Mouse (Mus musculus): ENCODE results near the gene Krt80. TPM values are rescaled to one million over a fixed set of nuclear protein-coding genes. Genes with fewer than 3 reads are reported as not detected.
A peak's percentile ranks its signal among the peaks of the same experiment; 100 is the strongest.

Gene Krt80
- polyA plus RNA-seq, 1 experiment from 2014 or later: 26.3 TPM

GRCm38 (mm10) chr15:101390203-101390602 is 20.2 kb upstream of the Krt80 start:
- no peaks in the 10 kb centered on the region for H3K9me3 ChIP-seq (ENCODE audit: low read length)
- 69% methylated on average over 5 of the region's 5 CpGs for WGBS

GRCm38 (mm10) chr15:101388034-101388541 is 18.1 kb upstream of the Krt80 start:
- H3K9ac ChIP-seq (replicated peaks; ENCODE audit: low read depth): no peak overlapping the region
- H3K4me1 ChIP-seq (ENCODE audit: insufficient read depth, low read depth, low read length): no peaks in the 10 kb centered on the region
- no peaks in the 10 kb centered on the region for H3K27me3 ChIP-seq (replicated peaks; ENCODE audit: insufficient read depth, low read length)
- WGBS: 12% methylated on average over 5 of the region's 5 CpGs
- H3K36me3 ChIP-seq (ENCODE audit: insufficient read depth, low read length): no peaks in the 10 kb centered on the region
- DNase-seq (ENCODE audit: low spot score) (peak; percentile 77), ATAC-seq (peak; percentile 76)
- no peak overlapping the region for H3K27ac ChIP-seq (ENCODE audit: low read length)
- no peak overlapping the region for H3K4me3 ChIP-seq (ENCODE audit: low read depth, low read length)
- peak; percentile 67 for TF ChIP-seq CTCF (IDR thresholded peaks at IDR 0.05)
- TF ChIP-seq EP300 (IDR thresholded peaks at IDR 0.05): peak; percentile 79
- no peaks in the 10 kb centered on the region for H3K9me3 ChIP-seq (ENCODE audit: low read length)
- no peak overlapping the region for H3K4me2 ChIP-seq (replicated peaks; ENCODE audit: low read depth, low read length)

More at GRCm38 (mm10) chr15:101390203-101390602, 20.2 kb upstream of the Krt80 start:
- H3K36me3 ChIP-seq (ENCODE audit: insufficient read depth, low read length): no peaks in the 10 kb centered on the region
- no peak for ATAC-seq
- no peak overlapping the region for H3K9ac ChIP-seq (replicated peaks; ENCODE audit: low read depth)
- TF ChIP-seq EP300 (IDR thresholded peaks at IDR 0.05): no peak
- H3K27me3 ChIP-seq (replicated peaks; ENCODE audit: insufficient read depth, low read length): no peaks in the 10 kb centered on the region
- DNase-seq (ENCODE audit: low spot score): no peak
- no peak overlapping the region for H3K27ac ChIP-seq (ENCODE audit: low read length)
- H3K4me1 ChIP-seq (ENCODE audit: insufficient read depth, low read depth, low read length): no peaks in the 10 kb centered on the region
- no peak overlapping the region for H3K4me2 ChIP-seq (replicated peaks; ENCODE audit: low read depth, low read length)
- H3K4me3 ChIP-seq (ENCODE audit: low read depth, low read length): no peak overlapping the region

GRCm38 (mm10) chr15:101387176-101387575 is 17.2 kb upstream of the Krt80 start:
- ATAC-seq (peak; percentile 53), DNase-seq (ENCODE audit: low spot score) (peak; percentile 74)
- no peak overlapping the region for H3K4me2 ChIP-seq (replicated peaks; ENCODE audit: low read depth, low read length)
- 40% methylated on average over 3 of the region's 3 CpGs for WGBS
- no peak overlapping the region for H3K27ac ChIP-seq (ENCODE audit: low read length)
- H3K9me3 ChIP-seq (ENCODE audit: low read length): no peaks in the 10 kb centered on the region
- H3K36me3 ChIP-seq (ENCODE audit: insufficient read depth, low read length): no peaks in the 10 kb centered on the region
- H3K27me3 ChIP-seq (replicated peaks; ENCODE audit: insufficient read depth, low read length): no peaks in the 10 kb centered on the region
- no peak overlapping the region for H3K4me3 ChIP-seq (ENCODE audit: low read depth, low read length)
- TF ChIP-seq EP300 (IDR thresholded peaks at IDR 0.05): no peak
- TF ChIP-seq CTCF (IDR thresholded peaks at IDR 0.05): peak; percentile 88
- H3K9ac ChIP-seq (replicated peaks; ENCODE audit: low read depth): no peak overlapping the region
- peaks cover 2% of the 10 kb centered on the region; the same call in 1 of the 2 replicates for H3K4me1 ChIP-seq (ENCODE audit: insufficient read depth, low read depth, low read length)

- no peak for ATAC-seq
- WGBS: 76% methylated on average over 6 of the region's 6 CpGs
- TF ChIP-seq CTCF (IDR thresholded peaks at IDR 0.05): no peak
- TF ChIP-seq EP300 (IDR thresholded peaks at IDR 0.05): no peak
- no peak overlapping the region for H3K4me3 ChIP-seq (ENCODE audit: low read depth, low read length)
- DNase-seq (ENCODE audit: low spot score): peak; percentile 24
- no peaks in the 10 kb centered on the region for H3K9me3 ChIP-seq (ENCODE audit: low read length)
- H3K4me1 ChIP-seq (ENCODE audit: insufficient read depth, low read depth, low read length): peaks cover 13% of the 10 kb centered on the region; the same call in 1 of the 2 replicates
- H3K36me3 ChIP-seq (ENCODE audit: insufficient read depth, low read length): no peaks in the 10 kb centered on the region
- no peak overlapping the region for H3K27ac ChIP-seq (ENCODE audit: low read length)
- H3K27me3 ChIP-seq (replicated peaks; ENCODE audit: insufficient read depth, low read length): no peaks in the 10 kb centered on the region
- no peak overlapping the region for H3K4me2 ChIP-seq (replicated peaks; ENCODE audit: low read depth, low read length)
- no peak overlapping the region for H3K9ac ChIP-seq (replicated peaks; ENCODE audit: low read depth)
Measured at GRCm38 (mm10) chr15:101385064-101385463, 15.1 kb upstream of the Krt80 start.

- DNase-seq (ENCODE audit: low spot score) (no peak), ATAC-seq (no peak)
- Histone ChIP-seq H3K27me3 (replicated peaks; ENCODE audit: insufficient read depth, low read length) (no peaks in the 10 kb centered on the region), H3K27ac (ENCODE audit: low read length) (no peak overlapping the region), H3K4me1 (ENCODE audit: insufficient read depth, low read depth, low read length) (peaks cover 13% of the 10 kb centered on the region; the same call in 1 of the 2 replicates), H3K4me2 (replicated peaks; ENCODE audit: low read depth, low read length) (no peak overlapping the region), H3K9ac (replicated peaks; ENCODE audit: low read depth) (no peak overlapping the region), H3K4me3 (ENCODE audit: low read depth, low read length) (no peak overlapping the region), H3K9me3 (ENCODE audit: low read length) (no peaks in the 10 kb centered on the region), H3K36me3 (ENCODE audit: insufficient read depth, low read length) (no peaks in the 10 kb centered on the region)
- WGBS: 74% methylated on average over 7 of the region's 7 CpGs
- TF ChIP-seq EP300 (IDR thresholded peaks at IDR 0.05) (no peak), CTCF (IDR thresholded peaks at IDR 0.05) (no peak)
Measured at GRCm38 (mm10) chr15:101384610-101385009, 14.6 kb upstream of the Krt80 start.

- no peak for ATAC-seq
- Histone ChIP-seq H3K9ac (replicated peaks; ENCODE audit: low read depth) (no peak overlapping the region), H3K9me3 (ENCODE audit: low read length) (no peaks in the 10 kb centered on the region), H3K27ac (ENCODE audit: low read length) (no peak overlapping the region), H3K4me2 (replicated peaks; ENCODE audit: low read depth, low read length) (no peak overlapping the region), H3K36me3 (ENCODE audit: insufficient read depth, low read length) (no peaks in the 10 kb centered on the region), H3K4me1 (ENCODE audit: insufficient read depth, low read depth, low read length) (peaks cover 13% of the 10 kb centered on the region; the same call in 1 of the 2 replicates), H3K27me3 (replicated peaks; ENCODE audit: insufficient read depth, low read length) (no peaks in the 10 kb centered on the region), H3K4me3 (ENCODE audit: low read depth, low read length) (no peak overlapping the region)
- 85% methylated on average over 11 of the region's 11 CpGs for WGBS
- no peak for DNase-seq (ENCODE audit: low spot score)
- TF ChIP-seq CTCF (IDR thresholded peaks at IDR 0.05) (no peak), EP300 (IDR thresholded peaks at IDR 0.05) (no peak)
Measured at GRCm38 (mm10) chr15:101382811-101383210, 12.8 kb upstream of the Krt80 start.

Measured in lung, postnatal 0 days (tissue).